Mouse (Mus musculus) olfactory bulb, adult 2 months (tissue): ENCODE measurements around the gene Foxn1.

Experiments used
- CTCF ChIP-seq: fragments of 200-500 bp; IDR thresholded peaks from 2 replicates; pipeline ENCODE4 v1.5.1; 2012; ENCODE audit warnings: low read depth, mild to moderate bottlenecking, low read length, moderate library complexity; ENCODE audit not compliant: insufficient read depth
- POLR2A ChIP-seq: fragments of 200-500 bp; IDR thresholded peaks from 2 replicates; pipeline ENCODE4 v1.6.1; 2012; ENCODE audit warnings: mild to moderate bottlenecking, low read depth, low read length, moderate library complexity; ENCODE audit not compliant: insufficient read depth

GRCm38 (mm10) chr11:78380351-78380750, 6.0 kb downstream of the Foxn1 start:
- no peak for TF ChIP-seq POLR2A
- no peak for TF ChIP-seq CTCF
